Mouse (Mus musculus) intestine, embryonic 16.5 days (tissue): ENCODE data around the gene Themis2. TPM values are rescaled to one million over a fixed set of nuclear protein-coding genes. Genes with fewer than 3 reads are reported as not detected.
A peak's percentile ranks its signal among the peaks of the same experiment; 100 is the strongest.
"Not testable (repeated sequence)": the region's sequence is repeated elsewhere in the genome, so short reads cannot be mapped to it uniquely, and the experiment has no call there.

Experiments used
- ATAC-seq: fragments of 200-750 bp; cut with Nextera tagmentation; 2 replicates; pipeline ENCODE4 v1.8.0; 2017; ENCODE audit warnings: moderate TSS enrichment, moderate library complexity
- H3K27ac ChIP-seq: fragments of 300-500 bp; sonication (generic); 2 replicates; pipeline ENCODE4 v1.5.1; 2014; ENCODE audit warnings: mild to moderate bottlenecking, low read length
- H3K27me3 ChIP-seq: fragments of 300-500 bp; sonication (generic); replicated peaks from 2 replicates; pipeline ENCODE4 v1.6.1; 2014; ENCODE audit warnings: low read length, control low read depth, mixed read lengths; ENCODE audit not compliant: control insufficient read depth, insufficient read depth
- H3K36me3 ChIP-seq: fragments of 300-500 bp; sonication (generic); 2 replicates; pipeline ENCODE4 v1.6.1; 2014; ENCODE audit warnings: low read length, control low read depth; ENCODE audit not compliant: control insufficient read depth, insufficient read depth
- H3K4me1 ChIP-seq: fragments of 300-500 bp; sonication (generic); 2 replicates; pipeline ENCODE4 v1.6.1; 2014; ENCODE audit warnings: low read length, control low read depth, mixed read lengths; ENCODE audit not compliant: control insufficient read depth, insufficient read depth
- H3K4me2 ChIP-seq: fragments of 300-500 bp; sonication (generic); 2 replicates; pipeline ENCODE4 v1.6.1; 2014; ENCODE audit warnings: low read depth, low read length, control low read depth
- H3K4me3 ChIP-seq: fragments of 300-500 bp; sonication (generic); 2 replicates; pipeline ENCODE4 v1.5.1; 2014; ENCODE audit warnings: mild to moderate bottlenecking, low read length
- H3K9ac ChIP-seq: fragments of 300-500 bp; sonication (generic); 2 replicates; pipeline ENCODE4 v1.6.1; 2014; ENCODE audit warnings: low read depth, low read length
- H3K9me3 ChIP-seq: fragments of 300-500 bp; sonication (generic); 2 replicates; pipeline ENCODE4 v1.6.1; 2016; ENCODE audit warnings: low read length, control low read depth; ENCODE audit not compliant: control insufficient read depth
- WGBS: fragments of 180-500 bp; shearing (Covaris S2); extraction: QIAGEN DNeasy Blood & Tissue Kit; methylation state at CpG from one replicate; pipeline ENCODE4 v1.1.7; 2014; 5-methylcytosine and 5-hydroxymethylcytosine counted together
- polyA plus RNA-seq: library from polyadenylated mRNA; unstranded; fragments of >200 nt; fragmentation: Nextera tagmentation; extraction: Ambion mirVana; gene quantifications from 2 replicates; pipeline ENCODE4 v1.2.1, GENCODE M21; 2015

Themis2 gene
- polyA plus RNA-seq, 1 experiment from 2014 or later = 1.7 TPM

DNA sequence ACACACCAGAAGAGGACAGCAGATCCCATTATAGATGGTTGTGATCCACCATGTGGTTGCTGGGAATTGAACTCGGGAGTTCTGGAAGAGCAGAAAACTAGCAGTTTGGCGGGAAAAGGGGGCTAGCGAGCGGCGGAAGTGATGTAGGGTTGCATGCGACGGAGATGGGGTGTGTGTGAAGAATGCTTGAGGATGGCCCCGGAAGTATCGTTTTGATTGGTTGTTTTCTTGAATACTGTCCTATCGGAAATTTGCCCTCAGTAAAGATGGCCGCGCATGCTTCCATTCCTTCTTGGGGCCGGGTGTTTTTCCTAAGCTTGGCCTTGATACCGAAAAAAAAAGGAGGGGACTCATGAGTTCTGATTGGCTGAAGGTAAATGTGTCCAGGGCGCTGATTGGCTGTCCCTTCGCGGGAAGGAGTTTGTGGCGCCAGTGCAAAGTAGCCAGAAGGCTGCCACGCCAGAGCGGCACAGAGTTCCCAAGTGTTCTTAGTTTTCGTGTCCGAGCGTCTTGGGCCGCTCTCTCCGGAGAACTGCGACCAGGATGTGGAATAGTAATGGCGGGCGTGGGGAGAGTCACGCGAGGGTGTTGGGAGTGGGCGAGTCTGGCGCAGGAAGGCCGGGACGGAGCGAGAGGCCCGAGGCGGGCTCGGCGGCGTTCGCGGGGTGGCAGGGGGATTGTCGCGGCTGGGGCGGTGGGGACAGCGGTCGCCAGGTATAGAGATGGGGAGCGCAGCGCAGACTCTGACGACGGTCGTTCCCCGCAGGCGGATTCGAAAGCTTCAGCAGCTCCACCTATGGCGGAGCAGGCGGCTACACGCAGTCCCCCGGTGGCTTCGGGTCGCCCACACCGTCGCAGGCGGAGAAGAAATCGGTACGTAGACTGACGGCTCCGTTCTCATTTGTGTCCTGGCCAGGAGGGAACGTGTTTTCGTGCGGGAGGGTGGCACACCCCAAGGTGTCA lies 28.0 kb downstream of the Themis2 start, which contains the start of gene Rpa2:
Rpa2 (plus strand) TSS at position 419 of the 963 bp plus-strand sequence.
- Histone ChIP-seq H3K9ac (peak within 1 kb of the TSS; percentile 77), H3K9me3 (no peaks in the 10 kb centered on the region), H3K4me2 (peak within 1 kb of the TSS; percentile 79), H3K36me3 (no peaks in the 10 kb centered on the region), H3K4me1 (peaks cover 4% of the 10 kb centered on the region; the same call in 1 of the 2 replicates), H3K27ac (peak within 1 kb of the TSS; percentile 60), H3K4me3 (peak within 1 kb of the TSS; percentile 67), H3K27me3 (no peaks in the 10 kb centered on the region)
- under 1% methylated on average over 71 of the region's 71 CpGs for WGBS
- peak; percentile 97 for ATAC-seq

DNA sequence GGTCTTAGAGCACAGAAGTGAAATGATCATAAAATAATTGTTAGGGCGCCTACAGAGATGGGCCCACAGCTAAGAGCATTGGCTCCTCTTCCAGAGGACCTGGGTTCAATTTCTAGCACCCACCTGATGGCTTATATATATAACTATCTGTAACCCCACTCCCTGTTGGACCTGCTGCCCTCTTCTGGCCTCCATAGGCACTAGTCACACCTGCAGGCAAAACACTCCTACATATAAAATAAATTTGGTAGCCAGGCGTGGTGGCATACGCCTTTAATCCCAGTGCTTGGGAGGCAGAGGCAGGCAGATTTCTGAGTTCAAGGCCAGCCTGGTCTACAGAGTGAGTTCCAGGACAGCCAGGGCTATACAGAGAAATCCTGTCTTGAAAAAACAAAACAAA lies 33.1 kb downstream of the Themis2 start:
- H3K36me3 ChIP-seq, H3K9me3 ChIP-seq, H3K4me1 ChIP-seq, ATAC-seq, H3K9ac ChIP-seq, H3K4me2 ChIP-seq, H3K4me3 ChIP-seq, H3K27me3 ChIP-seq: not testable (repeated sequence)
- WGBS = 87% methylated on average over 3 of the region's 3 CpGs
- peak overlapping the region; percentile 41; the same call in 1 of the 2 replicates for H3K27ac ChIP-seq

DNA sequence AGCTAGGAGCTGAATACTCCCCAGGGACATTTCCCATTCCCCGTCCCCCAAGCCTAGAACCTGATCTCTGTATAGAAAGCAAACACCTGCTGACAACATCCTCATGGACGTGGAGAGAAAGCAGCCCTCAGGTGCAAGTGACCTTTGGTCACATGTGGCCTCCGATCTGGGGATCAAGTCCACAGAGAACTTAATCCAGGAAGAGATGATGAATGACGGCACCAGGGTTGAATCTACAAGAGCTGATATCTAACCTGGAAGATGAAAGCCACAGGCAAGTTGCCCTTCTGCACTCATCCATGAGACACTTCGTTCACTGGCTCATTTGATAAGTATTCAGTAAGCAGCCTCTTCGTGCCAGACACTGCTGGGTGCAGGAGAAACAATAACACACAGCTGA lies 33.6 kb downstream of the Themis2 start:
- Histone ChIP-seq H3K9ac (no peak overlapping the region), H3K4me2 (no peak overlapping the region), H3K9me3 (no peaks in the 10 kb centered on the region), H3K36me3 (no peaks in the 10 kb centered on the region), H3K4me3 (no peak overlapping the region), H3K27me3 (no peaks in the 10 kb centered on the region), H3K4me1 (no peaks in the 10 kb centered on the region), H3K27ac (peak overlapping the region; percentile 41; the same call in 1 of the 2 replicates)
- ATAC-seq = peak; percentile 74
- 56% methylated on average over 6 of the region's 6 CpGs for WGBS

DNA sequence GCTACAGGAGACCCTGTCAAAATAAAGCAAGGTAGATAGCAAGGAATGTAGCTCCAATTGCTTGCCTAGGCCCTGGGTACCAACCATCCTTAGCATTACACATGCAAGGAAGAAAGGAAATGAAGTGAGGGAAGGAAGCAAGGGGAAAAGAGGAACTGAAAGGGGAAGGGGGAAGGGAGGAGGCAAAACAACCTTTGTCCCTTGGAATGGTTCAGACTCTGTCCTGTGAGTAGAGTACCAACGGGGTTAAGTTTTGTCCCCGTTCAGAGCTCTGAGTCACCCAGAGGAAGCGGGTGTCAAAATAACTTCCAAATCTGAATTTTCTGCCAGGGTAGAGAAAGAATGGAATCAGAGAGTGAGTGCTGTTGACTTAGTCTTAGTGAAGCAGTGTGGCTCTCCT lies 35.9 kb downstream of the Themis2 start:
- 48% methylated on average over 3 of the region's 3 CpGs for WGBS
- Histone ChIP-seq H3K4me3 (no peak overlapping the region), H3K9me3 (no peaks in the 10 kb centered on the region), H3K27me3 (no peaks in the 10 kb centered on the region), H3K4me2 (no peak overlapping the region), H3K27ac (peak overlapping the region; percentile 23; the same call in 1 of the 2 replicates), H3K36me3 (no peaks in the 10 kb centered on the region), H3K9ac (no peak overlapping the region), H3K4me1 (peaks cover 8% of the 10 kb centered on the region)
- peak; percentile 36; the same call in 1 of the 2 replicates for ATAC-seq

DNA sequence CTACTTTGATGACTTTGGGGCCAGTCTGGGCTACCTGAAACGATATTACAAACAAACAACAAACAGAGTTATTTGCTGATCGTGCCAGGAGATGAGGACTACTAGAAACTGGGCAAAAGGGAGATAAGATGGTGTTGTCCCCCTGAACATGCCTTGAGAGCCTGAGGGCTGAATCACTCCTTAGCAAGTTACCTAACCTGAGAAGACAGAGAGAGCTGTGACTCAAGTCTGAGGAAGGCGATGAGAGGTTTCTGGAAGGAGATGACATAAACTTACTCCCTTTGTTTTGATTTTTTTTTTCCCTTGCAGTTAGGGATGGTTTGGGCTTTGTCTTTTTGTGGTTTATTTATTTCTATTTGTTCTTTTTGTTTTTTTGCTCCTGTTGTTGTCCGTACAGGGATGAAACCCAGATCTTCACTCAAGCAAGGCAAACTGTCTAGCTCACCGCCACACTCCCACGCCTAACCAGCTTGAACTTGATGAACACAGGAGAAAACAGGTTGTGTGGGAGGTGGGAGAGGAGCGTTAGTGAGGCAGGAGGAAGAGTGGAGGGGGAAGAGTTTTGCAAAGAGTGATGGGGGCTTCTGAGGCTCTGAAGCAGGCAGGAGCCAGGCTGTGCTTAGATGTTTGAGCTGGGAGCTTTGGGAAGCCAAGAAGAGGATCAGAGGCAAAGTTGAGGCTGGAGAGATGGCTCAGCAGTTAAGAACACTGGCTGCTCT lies 38.4 kb downstream of the Themis2 start:
- H3K4me2 ChIP-seq = no peak overlapping the region
- no peaks in the 10 kb centered on the region for H3K36me3 ChIP-seq
- H3K9ac ChIP-seq = no peak overlapping the region
- no peak overlapping the region for H3K27ac ChIP-seq
- H3K4me1 ChIP-seq = peaks cover 8% of the 10 kb centered on the region
- no peaks in the 10 kb centered on the region for H3K9me3 ChIP-seq
- no peaks in the 10 kb centered on the region for H3K27me3 ChIP-seq
- no peak for ATAC-seq
- WGBS = 81% methylated on average over 7 of the region's 7 CpGs
- H3K4me3 ChIP-seq = no peak overlapping the region

DNA sequence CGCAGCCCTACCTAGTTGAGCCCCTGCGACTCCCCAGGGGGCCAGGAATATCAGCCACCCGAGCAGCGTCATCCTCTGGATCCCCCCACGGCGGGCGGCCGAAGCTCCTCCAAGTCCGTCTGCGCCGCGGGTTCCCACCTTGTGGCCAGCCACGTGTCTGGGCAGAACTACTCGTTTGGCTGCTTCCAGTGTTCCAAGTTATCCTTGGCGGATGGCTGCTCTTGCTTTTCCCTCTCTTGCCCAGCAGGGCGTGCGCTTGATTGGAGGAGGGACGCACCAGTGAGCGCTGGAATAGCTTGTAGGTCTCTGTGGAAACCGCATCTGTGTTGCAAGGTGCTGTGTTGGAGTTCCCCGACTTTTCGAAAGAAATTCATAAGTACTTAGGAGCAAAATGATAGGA lies 39.2 kb downstream of the Themis2 start, which contains the start of gene Smpdl3b:
Smpdl3b (minus strand) TSS at position 279 of the 400 bp plus-strand sequence.
- Histone ChIP-seq H3K9ac (peak within 1 kb of the TSS; percentile 66), H3K27ac (no peak within 1 kb of the TSS; the same call in 1 of the 2 replicates), H3K9me3 (no peaks in the 10 kb centered on the region), H3K36me3 (no peaks in the 10 kb centered on the region), H3K4me3 (peak within 1 kb of the TSS; percentile 57), H3K4me2 (peak within 1 kb of the TSS; percentile 96), H3K4me1 (peaks cover 8% of the 10 kb centered on the region), H3K27me3 (no peaks in the 10 kb centered on the region)
- under 1% methylated on average over 22 of the region's 22 CpGs for WGBS
- peak; percentile 86 for ATAC-seq

DNA sequence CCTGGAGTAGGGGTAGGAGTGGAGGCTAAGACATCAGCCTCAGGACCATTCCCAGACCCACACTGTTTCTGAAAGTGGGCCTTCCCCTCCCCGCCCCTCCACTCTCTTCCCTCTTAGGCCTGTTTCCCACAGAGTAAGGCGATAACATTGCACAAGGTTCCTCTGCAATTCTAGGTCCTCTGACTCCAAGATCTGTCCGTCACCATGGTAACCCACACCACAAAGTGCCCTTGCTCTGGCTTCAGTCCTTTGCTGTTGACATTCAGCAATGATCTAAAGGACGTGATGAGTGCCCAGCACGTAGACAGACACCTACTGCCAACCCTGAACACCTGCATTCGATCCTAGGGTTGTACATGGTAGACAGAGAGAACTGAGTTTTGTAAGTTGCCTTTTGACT lies 43.2 kb downstream of the Themis2 start:
- no peak overlapping the region for H3K27ac ChIP-seq
- no peak overlapping the region for H3K4me2 ChIP-seq
- H3K27me3 ChIP-seq = no peaks in the 10 kb centered on the region
- no peak overlapping the region for H3K9ac ChIP-seq
- no peak overlapping the region for H3K4me3 ChIP-seq
- H3K36me3 ChIP-seq = no peaks in the 10 kb centered on the region
- ATAC-seq = no peak
- WGBS = 79% methylated on average over 6 of the region's 6 CpGs
- H3K9me3 ChIP-seq = no peaks in the 10 kb centered on the region
- peaks cover 8% of the 10 kb centered on the region for H3K4me1 ChIP-seq

DNA sequence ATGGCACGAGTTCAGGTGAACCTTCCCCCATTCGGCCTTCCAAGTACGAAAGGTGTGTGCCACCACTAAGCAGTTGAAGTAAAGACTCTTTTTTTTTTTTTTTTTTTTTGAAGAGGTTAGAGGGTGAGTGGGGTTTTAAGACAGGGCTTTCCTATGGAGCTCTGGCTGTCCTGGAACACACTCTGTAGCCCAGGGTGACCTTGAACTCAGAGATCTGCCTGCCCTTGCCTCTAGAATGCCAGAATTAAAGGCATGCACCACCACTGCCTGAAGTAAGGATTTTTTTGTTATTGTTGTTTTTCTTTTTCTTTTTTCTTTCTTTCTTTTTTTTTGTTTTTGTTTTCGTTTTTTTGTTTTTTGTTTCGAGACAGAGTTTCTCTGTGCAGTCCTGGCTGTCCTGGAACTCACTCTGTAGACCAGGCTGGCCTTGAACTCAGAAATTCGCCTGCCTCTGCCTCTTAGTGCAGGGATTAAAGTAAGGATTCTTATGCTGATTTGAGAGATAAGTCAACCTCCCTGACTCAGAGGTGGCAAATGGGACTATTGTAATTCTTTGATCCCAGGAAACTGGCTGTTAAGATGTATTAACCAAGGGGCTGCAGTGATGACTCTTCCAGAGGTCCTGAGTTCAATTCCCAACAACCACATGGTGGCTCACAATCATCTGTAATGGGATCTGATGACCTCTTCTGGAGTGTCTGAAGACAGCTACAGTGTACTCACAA lies 46.8 kb downstream of the Themis2 start:
- Histone ChIP-seq H3K4me2 (no peak overlapping the region), H3K4me1 (peaks cover 4% of the 10 kb centered on the region; the same call in 1 of the 2 replicates), H3K36me3 (no peaks in the 10 kb centered on the region), H3K9me3 (no peaks in the 10 kb centered on the region), H3K27ac (no peak overlapping the region), H3K9ac (no peak overlapping the region), H3K4me3 (no peak overlapping the region), H3K27me3 (no peaks in the 10 kb centered on the region)
- ATAC-seq = no peak
- 83% methylated on average over 6 of the region's 6 CpGs for WGBS
